Mouse (Mus musculus) cerebellum, adult 2 months (tissue): ENCODE results near the gene Pard6b.

Experiments
- CTCF ChIP-seq: fragments of 200-500 bp; IDR thresholded peaks from 2 replicates; pipeline ENCODE4 v1.5.1; 2011; ENCODE audit warnings: low read depth, mild to moderate bottlenecking, control low read depth, low read length, moderate library complexity, borderline replicate concordance; ENCODE audit not compliant: insufficient read depth
- POLR2A ChIP-seq: fragments of 200-500 bp; IDR thresholded peaks from 2 replicates; pipeline ENCODE4 v1.6.1; 2011; ENCODE audit warnings: low read length, control low read depth, borderline replicate concordance; ENCODE audit not compliant: insufficient read depth

DNA sequence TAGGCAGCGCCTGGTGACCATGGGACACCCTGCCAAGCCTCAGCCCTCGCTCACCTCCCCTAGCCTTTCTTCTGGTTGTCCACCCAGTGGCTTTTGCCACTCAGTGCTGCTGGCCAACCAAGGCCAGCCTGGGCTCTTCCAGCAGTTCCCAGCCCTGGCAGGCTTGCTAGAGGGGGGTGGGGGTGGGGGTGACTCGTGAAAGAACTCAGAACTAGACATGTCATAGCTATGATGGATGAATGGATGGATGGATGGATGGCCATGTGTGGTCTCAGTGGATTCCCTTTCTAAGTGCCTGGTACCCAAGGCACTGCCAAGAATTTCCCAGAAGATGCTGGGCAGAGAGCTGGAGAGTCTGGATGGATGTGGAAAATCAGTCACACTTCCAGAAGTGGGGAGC, 35.0 kb downstream of the Pard6b start:
- TF ChIP-seq CTCF (no peak), POLR2A (no peak)
